Mouse (Mus musculus): ENCODE measurements around the gene Gm10413. TPM values are rescaled to one million over a fixed set of nuclear protein-coding genes. Genes with fewer than 3 reads are reported as not detected.
"Not testable (repeated sequence)": the region's sequence is repeated elsewhere in the genome, so short reads cannot be mapped to it uniquely, and the experiment has no call there.

The Gm10413 gene
- total RNA-seq (2022): not detected

DNA sequence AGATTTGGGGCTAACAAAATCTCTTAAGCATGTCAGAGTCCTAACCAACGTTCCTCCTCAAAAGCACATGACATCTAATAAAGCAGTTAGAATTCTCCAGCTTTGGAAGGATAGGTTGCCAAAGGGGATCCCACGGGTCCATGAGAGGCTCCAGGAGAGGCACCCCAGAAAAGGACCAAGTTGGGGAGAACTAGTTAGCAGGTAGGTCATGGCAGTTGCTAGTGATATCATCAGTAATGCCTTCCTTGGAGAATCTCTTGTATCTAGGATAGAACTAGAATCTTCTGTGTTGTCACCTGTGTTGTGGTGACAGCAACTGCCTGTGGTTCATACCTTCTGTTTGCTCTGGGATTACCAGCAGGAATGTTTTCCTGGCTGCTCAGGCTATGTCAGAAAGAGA, at the start of gene Gm10413:
Gm10413 (plus strand) TSS at position 301 of the 400 bp plus-strand sequence.
- not testable (repeated sequence) for DNase-seq

DNA sequence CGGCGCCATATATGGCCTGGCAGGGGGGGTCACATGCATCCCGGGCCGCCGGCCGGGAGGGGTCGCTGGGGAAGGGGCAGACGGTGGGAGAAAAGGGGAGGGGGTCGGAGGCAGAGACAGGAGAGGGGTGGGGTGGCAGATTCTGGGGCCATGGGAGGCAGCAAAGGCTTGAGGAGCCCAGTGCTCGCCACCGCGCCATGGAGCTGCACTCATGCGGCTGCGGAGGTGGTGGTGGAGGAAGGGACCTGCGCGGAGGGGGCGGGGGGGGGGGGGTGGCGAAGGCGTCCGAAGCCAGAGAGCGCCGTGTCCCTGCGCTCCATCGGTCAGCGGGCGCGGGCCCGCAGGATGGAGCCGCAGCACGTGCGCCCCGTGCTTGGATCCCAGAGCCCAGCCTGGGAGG, 17.4 kb downstream of the Gm10413 start, which contains the start of gene Gm10409:
Gm10409 (plus strand) TSS at position 301 of the 400 bp plus-strand sequence.
- DNase-seq: not testable (repeated sequence)

DNA sequence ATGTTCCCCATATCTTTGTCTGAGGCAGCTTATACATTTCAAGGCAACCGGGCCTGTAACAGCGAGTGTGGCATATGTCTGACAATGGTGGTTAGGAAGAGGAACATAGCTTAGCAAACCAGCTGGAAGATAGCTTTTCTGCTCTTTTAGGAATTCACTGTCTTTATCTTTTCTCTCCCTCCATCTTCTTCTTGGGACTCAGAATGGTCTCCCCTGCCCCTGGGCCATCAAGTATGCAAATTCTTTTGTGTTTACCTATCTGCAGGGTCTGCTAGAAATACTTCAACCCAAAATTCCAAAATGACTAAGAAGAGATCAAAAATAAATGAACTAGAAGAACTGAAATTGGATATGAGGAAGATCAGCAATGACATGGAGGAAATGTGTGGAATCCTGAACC, 32.9 kb downstream of the Gm10413 start, which contains the start of gene Gm3005:
Gm3005 (plus strand) TSS at position 301 of the 400 bp plus-strand sequence.
- DNase-seq: not testable (repeated sequence)

DNA sequence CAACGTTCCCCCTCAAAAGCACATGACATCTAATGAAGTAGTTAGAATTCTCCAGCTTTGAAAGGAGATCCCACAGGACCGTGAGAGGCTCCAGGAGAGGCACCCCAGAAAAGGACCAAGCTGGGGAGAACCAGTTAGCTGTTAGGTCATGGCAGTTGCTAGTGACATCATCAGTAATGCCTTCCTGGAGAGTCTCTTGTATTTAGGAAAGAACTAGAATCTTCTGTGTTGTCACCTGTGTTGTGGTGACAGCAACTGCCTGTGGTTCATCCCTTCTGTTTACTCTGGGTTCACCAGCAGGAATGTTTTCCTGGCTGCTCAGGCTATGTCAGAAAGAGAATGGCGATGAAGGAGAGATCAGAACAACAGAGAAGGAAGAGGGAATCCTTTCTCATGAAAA, 54.2 kb downstream of the Gm10413 start, which contains the start of gene Gm10408:
Gm10408 (plus strand) TSS at position 301 of the 400 bp plus-strand sequence.
- not testable (repeated sequence) for DNase-seq

Other genes starting within 250 kb of the Gm10413 start
- not detected for gene Gm5795, start 206.8 kb upstream of the Gm10413 start, total RNA-seq (2022)
- gene D830030K20Rik, start 186.6 kb upstream of the Gm10413 start, total RNA-seq (2022): under 1 TPM in 2 of 4 experiments, not detected in 2; 0.38 to 0.71 TPM
- not detected for gene Gm2956, start 62.5 kb upstream of the Gm10413 start, total RNA-seq (2022)
- gene Gm10409, start 17.5 kb downstream of the Gm10413 start, total RNA-seq (2022): under 1 TPM in 2 of 4 experiments, not detected in 2; 0.16 to 0.17 TPM
- gene Gm3005, start 33.0 kb downstream of the Gm10413 start, total RNA-seq (2022): under 1 TPM in 1 of 4 experiments, not detected in 3; 0.12 TPM
- not detected for gene Gm10408, start 54.3 kb downstream of the Gm10413 start, total RNA-seq (2022)
- gene Gm3012, start 239.4 kb downstream of the Gm10413 start, total RNA-seq (2022): not detected